Mouse (Mus musculus) MEL (cell line): ENCODE measurements around the gene Zfp64. TPM values are rescaled to one million over a fixed set of nuclear protein-coding genes. Genes with fewer than 3 reads are reported as not detected.
"Not testable (repeated sequence)": the region's sequence is repeated elsewhere in the genome, so short reads cannot be mapped to it uniquely, and the experiment has no call there.

ENCODE experiments used
- DNase-seq: peaks from one replicate; pipeline ENCODE4 v3.0.0; 2011; ENCODE audit warnings: low read depth, low spot score
- H3K27ac ChIP-seq: 2 replicates; pipeline ENCODE4 v1.5.1; 2012; ENCODE audit warnings: low read depth, mild to moderate bottlenecking, control low read depth, low read length, moderate library complexity; ENCODE audit not compliant: control insufficient read depth
- H3K27me3 ChIP-seq, 2 experiments: fragments of 150-350 bp in 1 of 2; sonication (generic) in 1 of 2; 2 replicates each; pipeline ENCODE4 v1.6.1; 2012; ENCODE audit warnings: low read length in 2 of 2, mild to moderate bottlenecking in 2 of 2, improper control_type of control experiment in 1 of 2, moderate library complexity in 1 of 2; ENCODE audit not compliant: insufficient read depth in 2 of 2, control insufficient read depth in 1 of 2
- H3K36me3 ChIP-seq, 2 experiments: 2 replicates each; pipeline ENCODE4 v1.6.1; 2012 to 2014; ENCODE audit warnings: low read length in 2 of 2, improper control_type of control experiment in 1 of 2, inconsistent platforms in 1 of 2, mild to moderate bottlenecking in 1 of 2; ENCODE audit not compliant: insufficient read depth in 2 of 2, control insufficient read depth in 1 of 2
- H3K4me1 ChIP-seq, 2 experiments: fragments of 150-350 bp in 1 of 2; sonication (generic) in 1 of 2; 2 replicates each; pipeline ENCODE4 v1.6.1; 2012; ENCODE audit warnings: low read length in 2 of 2, improper control_type of control experiment in 1 of 2, mild to moderate bottlenecking in 1 of 2; ENCODE audit not compliant: insufficient read depth in 2 of 2, control insufficient read depth in 1 of 2
- H3K4me3 ChIP-seq, 2 experiments: fragments of 150-350 bp in 1 of 2; sonication (generic) in 1 of 2; 2 replicates each; pipeline ENCODE4 v1.5.1; 2012; ENCODE audit warnings: low read depth in 2 of 2, low read length in 2 of 2, mild to moderate bottlenecking in 2 of 2, moderate library complexity in 2 of 2, control low read depth in 1 of 2, improper control_type of control experiment in 1 of 2; ENCODE audit not compliant: control insufficient read depth in 1 of 2, insufficient read depth in 1 of 2
- H3K79me2 ChIP-seq: 2 replicates; pipeline ENCODE4 v1.6.1; 2012; ENCODE audit warnings: mild to moderate bottlenecking, low read length, moderate library complexity; ENCODE audit not compliant: control insufficient read depth, poor library complexity, insufficient read depth
- H3K9ac ChIP-seq: 2 replicates; pipeline ENCODE4 v1.6.1; 2012; ENCODE audit warnings: low read depth, mild to moderate bottlenecking, control low read depth, low read length, moderate library complexity; ENCODE audit not compliant: control insufficient read depth, poor library complexity, severe bottlenecking
- H3K9me3 ChIP-seq: fragments of 150-350 bp; sonication (generic); replicated peaks from 2 replicates; pipeline ENCODE4 v1.6.1; 2012; ENCODE audit warnings: mild to moderate bottlenecking, low read length, improper control_type of control experiment, moderate library complexity; ENCODE audit not compliant: insufficient read depth
- CHD1 ChIP-seq: IDR thresholded peaks from 2 replicates; pipeline ENCODE4 v1.6.1; 2012; ENCODE audit warnings: low read depth, mild to moderate bottlenecking, inconsistent platforms, low read length, improper control_type of control experiment
- CHD2 ChIP-seq: IDR thresholded peaks from 2 replicates; pipeline ENCODE4 v1.6.1; 2011; ENCODE audit warnings: low read length, improper control_type of control experiment
- CTCF ChIP-seq, 3 experiments: IDR thresholded peaks in 2 of 3; conservative IDR thresholded peaks in 1 of 3; 2 replicates each; pipeline ENCODE4 v1.5.1; 2011 to 2012; ENCODE audit warnings: low read length in 3 of 3, low read depth in 2 of 3, mild to moderate bottlenecking in 2 of 3, improper control_type of control experiment in 1 of 3, inconsistent platforms in 1 of 3, mixed read lengths in 1 of 3, moderate library complexity in 1 of 3; ENCODE audit not compliant: control insufficient read depth in 1 of 3, insufficient read depth in 1 of 3, poor library complexity in 1 of 3, severe bottlenecking in 1 of 3
- ELF1 ChIP-seq: IDR thresholded peaks from 2 replicates; pipeline ENCODE4 v1.6.1; 2014; ENCODE audit warnings: low read depth, mild to moderate bottlenecking, inconsistent platforms, low read length, improper control_type of control experiment, moderate library complexity
- GATA1 ChIP-seq: IDR thresholded peaks from 2 replicates; pipeline ENCODE4 v1.6.1; 2011; ENCODE audit warnings: low read depth, low read length, improper control_type of control experiment
- HCFC1 ChIP-seq: IDR thresholded peaks from 2 replicates; pipeline ENCODE4 v1.6.1; 2012; ENCODE audit warnings: low read depth, mild to moderate bottlenecking, inconsistent platforms, low read length, improper control_type of control experiment, moderate library complexity
- KAT2A ChIP-seq: conservative IDR thresholded peaks from 2 replicates; pipeline ENCODE4 v1.6.1; 2012; ENCODE audit warnings: low read depth, low read length, improper control_type of control experiment, inconsistent platforms
- MAFK ChIP-seq: IDR thresholded peaks from 2 replicates; pipeline ENCODE4 v1.6.1; 2011; ENCODE audit warnings: low read depth, mild to moderate bottlenecking, low read length, improper control_type of control experiment, borderline replicate concordance
- MAZ ChIP-seq: IDR thresholded peaks from 2 replicates; pipeline ENCODE4 v1.6.1; 2012; ENCODE audit warnings: low read depth, mild to moderate bottlenecking, inconsistent platforms, low read length, improper control_type of control experiment
- MYC ChIP-seq: IDR thresholded peaks from 2 replicates; pipeline ENCODE4 v1.6.1; 2011; ENCODE audit warnings: low read depth, mild to moderate bottlenecking, low read length, improper control_type of control experiment, moderate library complexity
- NELFE ChIP-seq: IDR thresholded peaks from 2 replicates; pipeline ENCODE4 v1.6.1; 2011; ENCODE audit warnings: low read depth, low read length, improper control_type of control experiment
- POLR2A ChIP-seq, 2 experiments: IDR thresholded peaks; 2 replicates each; pipeline ENCODE4 v1.6.1; 2011 to 2012; ENCODE audit warnings: low read length in 2 of 2, mild to moderate bottlenecking in 2 of 2, control low read depth in 1 of 2, improper control_type of control experiment in 1 of 2, low read depth in 1 of 2, moderate library complexity in 1 of 2; ENCODE audit not compliant: control insufficient read depth in 1 of 2, insufficient read depth in 1 of 2, poor library complexity in 1 of 2
- POLR2AphosphoS2 ChIP-seq: IDR thresholded peaks from 2 replicates; pipeline ENCODE4 v1.6.1; 2011; ENCODE audit warnings: low read length, improper control_type of control experiment
- SIN3A ChIP-seq: IDR thresholded peaks from 2 replicates; pipeline ENCODE4 v1.6.1; 2012; ENCODE audit warnings: low read length, improper control_type of control experiment, inconsistent platforms
- TBP ChIP-seq: IDR thresholded peaks from 2 replicates; pipeline ENCODE4 v1.8.0; 2011; ENCODE audit warnings: low read depth, low read length, improper control_type of control experiment
- TCF12 ChIP-seq: IDR thresholded peaks from 2 replicates; pipeline ENCODE4 v1.6.1; 2014; ENCODE audit warnings: low read depth, mild to moderate bottlenecking, inconsistent platforms, low read length, improper control_type of control experiment, moderate library complexity
- UBTF ChIP-seq: IDR thresholded peaks from 2 replicates; pipeline ENCODE4 v1.6.1; 2012; ENCODE audit warnings: low read depth, mild to moderate bottlenecking, inconsistent platforms, low read length, improper control_type of control experiment, moderate library complexity, borderline replicate concordance; ENCODE audit not compliant: insufficient read depth
- ZC3H11A ChIP-seq: IDR thresholded peaks from 2 replicates; pipeline ENCODE4 v1.6.1; 2012; ENCODE audit warnings: low read depth, mild to moderate bottlenecking, inconsistent platforms, low read length, improper control_type of control experiment
- ZMIZ1 ChIP-seq: IDR thresholded peaks from 2 replicates; pipeline ENCODE4 v1.6.1; 2012; ENCODE audit warnings: low read depth, mild to moderate bottlenecking, inconsistent platforms, low read length, improper control_type of control experiment, moderate library complexity
- polyA plus RNA-seq, 2 experiments: library from polyadenylated mRNA; stranded (reverse) in 1 of 2; unstranded in 1 of 2; fragments of >175 nt in 1 of 2; fragments of >200 nt in 1 of 2; gene quantifications; 2 replicates each; pipeline versions ENCODE4 v1.2.1 to v1.2.4; 2012; ENCODE audit warnings: low replicate concordance in 2 of 2, low read depth in 1 of 2; ENCODE audit not compliant: insufficient read length in 2 of 2, insufficient read depth in 1 of 2, missing spikeins in 1 of 2
- total RNA-seq: library from RNA; depleted of rRNA; stranded (reverse); fragments of 300-350 nt; gene quantifications from 2 replicates; pipeline ENCODE4 v1.2.3, GENCODE M21; 2012

Zfp64 gene
- total and polyA plus RNA-seq, 3 experiments: 22.4 to 35.8 TPM; not detected in 1

- H3K4me3 ChIP-seq: no peak overlapping the region
- TF ChIP-seq MAZ (no peak), MAFK (no peak), ZMIZ1 (no peak), POLR2A (IDR thresholded peaks at IDR 0.05; ENCODE audit: control insufficient read depth in 1 of 2, insufficient read depth in 1 of 2, low read depth in 1 of 2, low read length in 2 of 2, poor library complexity in 1 of 2) (no peak)
- no peak overlapping the region for H3K27ac ChIP-seq
- H3K36me3 ChIP-seq: no peaks in the 10 kb centered on the region
- no peak overlapping the region for H3K9ac ChIP-seq
- H3K27me3 ChIP-seq: no peaks in the 10 kb centered on the region
- no peak for DNase-seq
- no peaks in the 10 kb centered on the region for H3K9me3 ChIP-seq
- no peaks in the 10 kb centered on the region for H3K4me1 ChIP-seq
- H3K79me2 ChIP-seq: no peaks in the 10 kb centered on the region
Observed at GRCm38 (mm10) chr2:168860032-168860691, 95.2 kb downstream of the Zfp64 start.

DNA sequence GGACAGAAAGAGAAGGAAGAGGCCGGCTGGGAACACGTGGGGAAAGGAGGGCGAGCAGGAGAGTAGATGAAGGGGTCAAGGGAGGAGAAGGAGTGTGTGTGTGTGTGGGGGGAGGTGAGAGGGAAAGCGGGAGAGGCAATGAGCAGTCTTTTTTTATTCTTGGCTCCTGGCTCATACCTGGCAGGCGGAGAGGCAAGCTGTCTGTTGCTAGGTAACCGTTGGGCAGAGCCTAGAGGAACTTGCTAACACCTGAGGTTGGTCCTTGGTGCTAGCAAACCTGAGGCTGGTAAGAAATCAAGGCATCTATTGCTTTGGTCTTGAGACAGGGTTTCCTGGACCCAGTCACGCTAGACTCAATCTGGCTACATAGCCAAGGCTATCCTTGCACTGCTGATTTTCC is 98.7 kb downstream of the Zfp64 start:
- Histone ChIP-seq H3K4me1 (no peaks in the 10 kb centered on the region), H3K36me3 (no peaks in the 10 kb centered on the region), H3K79me2 (no peaks in the 10 kb centered on the region), H3K4me3 (no peak overlapping the region), H3K27ac (no peak overlapping the region), H3K9ac (no peak overlapping the region), H3K9me3 (no peaks in the 10 kb centered on the region), H3K27me3 (no peaks in the 10 kb centered on the region)
- no peak for TF ChIP-seq HCFC1
- no peak for TF ChIP-seq POLR2A (IDR thresholded peaks at IDR 0.05; ENCODE audit: control insufficient read depth in 1 of 2, insufficient read depth in 1 of 2, low read depth in 1 of 2, low read length in 2 of 2, poor library complexity in 1 of 2)
- TF ChIP-seq TCF12: no peak
- no peak for TF ChIP-seq UBTF
- TF ChIP-seq TBP: no peak
- DNase-seq: no peak

GRCm38 (mm10) chr2:168854777-168855176 is 100.6 kb downstream of the Zfp64 start:
- no peaks in the 10 kb centered on the region for H3K27me3 ChIP-seq
- TF ChIP-seq CHD1 (no peak), POLR2AphosphoS2 (no peak), ZC3H11A (no peak), POLR2A (IDR thresholded peaks at IDR 0.05; ENCODE audit: control insufficient read depth in 1 of 2, insufficient read depth in 1 of 2, low read depth in 1 of 2, low read length in 2 of 2, poor library complexity in 1 of 2) (no peak), TCF12 (no peak), SIN3A (no peak), GATA1 (no peak), ELF1 (no peak), CHD2 (no peak), KAT2A (no peak), MAFK (no peak), NELFE (no peak), MYC (no peak), CTCF (IDR thresholded peaks at IDR 0.05 in 2 of 3, conservative IDR thresholded peaks at IDR 0.05 in 1 of 3; ENCODE audit: control insufficient read depth in 1 of 3, insufficient read depth in 1 of 3, low read depth in 2 of 3, low read length in 3 of 3, poor library complexity in 1 of 3, severe bottlenecking in 1 of 3) (no peak)
- TF ChIP-seq, all 39 proteins: peak for 0
- no peaks in the 10 kb centered on the region for H3K9me3 ChIP-seq

DNA sequence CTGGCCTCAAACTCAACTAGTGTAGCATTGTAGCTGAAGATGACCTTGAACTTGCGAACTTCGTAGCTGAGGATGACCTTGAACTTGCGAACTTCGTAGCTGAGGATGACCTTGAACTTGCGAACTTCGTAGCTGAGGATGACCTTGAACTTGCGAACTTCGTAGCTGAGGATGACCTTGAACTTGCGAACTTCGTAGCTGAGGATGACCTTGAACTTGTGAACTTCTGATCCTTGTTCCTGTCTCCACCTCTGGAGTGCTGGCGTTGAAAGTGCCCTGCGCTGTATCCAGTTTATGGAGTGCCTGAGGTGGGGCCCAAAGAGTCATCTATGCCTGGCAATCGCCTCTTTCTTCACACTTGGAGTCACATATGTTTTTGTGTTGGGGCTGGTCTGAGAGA is 101.5 kb downstream of the Zfp64 start:
- H3K27me3 ChIP-seq, H3K27ac ChIP-seq, H3K9ac ChIP-seq, DNase-seq, H3K79me2 ChIP-seq, H3K4me3 ChIP-seq, H3K4me1 ChIP-seq, H3K9me3 ChIP-seq, H3K36me3 ChIP-seq: not testable (repeated sequence)

More at GRCm38 (mm10) chr2:168854777-168855176, 100.6 kb downstream of the Zfp64 start:
- no peak for DNase-seq
- Histone ChIP-seq H3K4me1 (no peaks in the 10 kb centered on the region), H3K79me2 (no peaks in the 10 kb centered on the region), H3K9ac (no peak overlapping the region), H3K27ac (no peak overlapping the region), H3K4me3 (no peak overlapping the region), H3K36me3 (no peaks in the 10 kb centered on the region)
